Mouse (Mus musculus): ENCODE measurements around the gene Lbx1. TPM values are rescaled to one million over a fixed set of nuclear protein-coding genes. Genes with fewer than 3 reads are reported as not detected.

Gene Lbx1
- polyA plus RNA-seq, 1 experiment = 8.4 TPM

DNA sequence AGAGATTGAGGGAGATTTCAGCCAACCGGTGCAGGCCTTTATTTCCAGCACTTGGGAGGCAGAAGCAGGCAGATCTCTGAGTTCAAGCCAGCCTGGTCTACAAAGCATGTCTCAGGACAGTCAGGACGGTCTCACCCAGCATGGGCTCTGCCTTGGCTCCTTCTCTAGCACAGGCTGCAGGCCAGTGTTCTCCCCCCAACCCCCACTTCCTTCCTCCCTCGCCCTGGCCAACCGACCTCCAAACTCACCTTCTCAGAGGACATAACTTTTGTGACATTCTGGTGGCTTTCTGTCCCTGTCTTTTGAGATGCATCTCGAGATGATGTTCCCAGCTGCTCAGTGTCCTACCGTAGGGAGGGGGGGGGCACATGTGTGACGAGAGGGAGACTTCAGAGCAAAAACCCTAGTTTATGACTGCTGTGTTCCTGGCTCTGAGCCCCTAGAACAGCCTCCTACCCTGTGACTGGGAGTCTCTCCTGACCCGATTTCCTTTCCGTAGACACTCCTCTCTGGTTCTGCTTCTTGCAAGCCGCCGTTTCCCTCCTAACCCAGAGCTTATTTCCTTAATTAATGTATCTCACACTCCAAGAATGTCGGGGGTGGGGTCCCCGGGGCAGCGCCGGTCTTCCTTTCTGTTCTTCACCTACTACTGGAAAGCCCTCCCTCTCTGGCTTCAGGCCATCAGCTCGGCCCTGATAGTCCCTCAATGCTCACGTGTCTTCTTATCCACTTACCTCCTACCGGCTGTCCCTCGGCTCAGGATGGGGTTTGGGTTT, 27.8 kb downstream of the Lbx1 start:
- DNase-seq (ENCODE audit: low read depth) = no peak
- no peak for TF ChIP-seq CTCF (IDR thresholded peaks at IDR 0.05; ENCODE audit: borderline replicate concordance, extremely low read depth, insufficient read depth, insufficient read length)
- TF ChIP-seq POLR2A (IDR thresholded peaks at IDR 0.05; ENCODE audit: borderline replicate concordance, extremely low read depth, insufficient read depth, insufficient read length, poor library complexity, severe bottlenecking) = no peak

DNA sequence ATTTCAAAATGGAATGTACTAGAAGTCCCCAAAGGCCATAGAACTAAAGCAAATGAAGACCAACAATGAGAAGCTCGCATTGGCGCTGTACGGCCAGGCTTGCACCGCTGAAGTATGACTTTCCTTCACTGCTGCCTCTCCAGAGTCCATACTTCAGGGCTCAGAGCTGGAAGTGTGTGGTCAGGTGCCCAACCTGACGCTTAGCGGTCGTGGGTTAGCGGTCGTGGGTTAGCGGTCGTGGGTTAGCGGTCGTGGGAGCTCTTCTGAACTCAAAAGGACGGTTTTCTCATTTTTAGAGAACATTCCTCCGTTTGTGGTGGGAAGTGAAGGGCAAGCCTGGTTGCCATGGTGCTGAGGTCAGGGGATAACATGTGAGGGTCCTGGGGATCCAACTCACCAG, 28.5 kb downstream of the Lbx1 start:
- DNase-seq (ENCODE audit: low read depth) = no peak
- TF ChIP-seq CTCF (IDR thresholded peaks at IDR 0.05; ENCODE audit: borderline replicate concordance, extremely low read depth, insufficient read depth, insufficient read length) (no peak), POLR2A (IDR thresholded peaks at IDR 0.05; ENCODE audit: borderline replicate concordance, extremely low read depth, insufficient read depth, insufficient read length, poor library complexity, severe bottlenecking) (no peak)

DNA sequence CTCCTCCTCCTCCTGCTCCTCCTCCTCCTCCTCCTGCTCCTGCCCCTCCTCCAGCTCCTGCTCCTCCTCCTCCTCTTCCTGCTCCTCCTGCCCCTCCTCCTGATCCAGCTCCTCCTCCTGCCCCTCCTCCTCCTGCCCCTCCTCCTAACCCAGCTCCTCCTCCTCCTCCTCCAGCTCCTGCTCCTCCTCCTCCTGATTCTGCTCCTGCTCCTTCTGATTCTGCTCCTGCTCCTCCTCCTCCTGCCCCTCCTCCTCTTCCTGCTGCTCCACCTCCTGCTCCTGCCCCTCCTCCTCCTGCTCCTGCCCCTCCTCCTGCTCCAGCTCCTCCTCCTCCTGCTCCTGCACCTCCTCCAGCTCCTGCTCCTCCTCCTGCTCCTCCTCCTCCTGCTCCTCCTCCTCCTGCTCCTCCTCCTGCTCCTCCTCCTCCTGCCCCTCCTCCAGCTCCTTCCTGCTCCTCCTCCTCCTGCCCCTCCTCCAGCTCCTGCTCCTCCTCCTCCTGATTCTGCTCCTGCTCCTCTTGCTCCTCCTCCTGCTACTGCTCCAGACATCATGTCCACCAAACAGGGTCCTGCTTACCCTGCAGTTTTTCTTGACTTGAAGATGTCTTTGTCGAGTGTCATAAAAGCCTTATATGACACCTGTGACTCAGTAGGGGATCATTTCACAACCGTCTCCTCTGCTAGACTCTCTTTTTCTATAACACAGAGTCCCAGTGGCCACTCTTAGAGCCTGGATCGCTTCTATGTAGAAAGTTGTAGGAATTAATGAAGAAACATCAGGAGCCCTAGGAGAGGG, 30.1 kb downstream of the Lbx1 start:
- no peak for TF ChIP-seq POLR2A (IDR thresholded peaks at IDR 0.05; ENCODE audit: borderline replicate concordance, extremely low read depth, insufficient read depth, insufficient read length, poor library complexity, severe bottlenecking)
- no peak for TF ChIP-seq CTCF (IDR thresholded peaks at IDR 0.05; ENCODE audit: borderline replicate concordance, extremely low read depth, insufficient read depth, insufficient read length)

DNA sequence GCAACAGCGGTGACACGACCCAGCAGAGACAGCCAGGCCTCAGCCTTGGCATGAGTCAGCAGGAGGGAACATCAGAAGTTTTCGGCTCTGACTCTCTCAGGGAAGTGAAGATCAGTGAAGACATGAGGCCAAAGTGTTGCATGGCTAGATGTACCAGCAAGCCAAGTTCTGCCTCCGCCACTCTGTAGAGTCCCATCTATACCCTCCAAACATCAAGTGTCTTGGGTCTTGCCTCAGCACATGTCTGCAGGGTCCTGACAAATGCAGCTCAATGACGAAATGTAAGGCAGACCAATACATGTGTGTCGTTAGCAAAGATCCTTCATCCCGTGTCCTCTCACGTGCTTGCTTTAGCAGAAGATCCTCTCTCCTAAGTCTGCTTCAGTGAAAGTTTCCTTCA, 38.6 kb downstream of the Lbx1 start:
- TF ChIP-seq CTCF (IDR thresholded peaks at IDR 0.05; ENCODE audit: borderline replicate concordance, extremely low read depth, insufficient read depth, insufficient read length) (no peak), POLR2A (IDR thresholded peaks at IDR 0.05; ENCODE audit: borderline replicate concordance, extremely low read depth, insufficient read depth, insufficient read length, poor library complexity, severe bottlenecking) (no peak)
- no peak for DNase-seq (ENCODE audit: low read depth)

More for the DNA sequence above, 30.1 kb downstream of the Lbx1 start:
- no peak for DNase-seq (ENCODE audit: low read depth)

DNA sequence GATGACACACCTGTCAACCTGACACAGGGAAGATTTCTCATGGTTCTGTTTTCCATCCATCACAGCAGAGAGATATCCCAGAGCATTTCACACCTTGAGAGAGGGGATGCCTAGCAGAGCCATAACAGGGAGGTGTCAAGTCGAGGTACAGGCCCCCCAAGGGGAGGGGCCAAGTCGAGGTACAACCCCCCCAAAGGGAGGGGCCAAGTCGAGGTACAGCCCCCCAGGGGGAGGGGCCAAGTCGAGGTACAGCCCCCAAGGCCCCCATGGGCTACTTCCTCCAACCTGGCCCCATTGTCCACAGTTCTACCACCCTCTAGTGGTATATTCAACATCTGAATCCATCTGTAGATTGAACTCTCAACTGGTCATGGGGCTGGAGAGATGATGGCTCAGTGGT, 41.0 kb downstream of the Lbx1 start:
- no peak for DNase-seq (ENCODE audit: low read depth)
- TF ChIP-seq CTCF (IDR thresholded peaks at IDR 0.05; ENCODE audit: borderline replicate concordance, extremely low read depth, insufficient read depth, insufficient read length) (no peak), POLR2A (IDR thresholded peaks at IDR 0.05; ENCODE audit: borderline replicate concordance, extremely low read depth, insufficient read depth, insufficient read length, poor library complexity, severe bottlenecking) (no peak)

Other genes with a start within 250 kb of the Lbx1 start
- 172 and 215 TPM in 2 replicates for gene Sema4g, start 246.7 kb downstream of the Lbx1 start, polyA plus RNA-seq (2012; rRNA removed)
- 15.6 and 16.5 TPM in 2 replicates for gene Twnk, start 230.1 kb downstream of the Lbx1 start, polyA plus RNA-seq (2012; rRNA removed)
- gene Mrpl43, start 229.4 kb downstream of the Lbx1 start, polyA plus RNA-seq (2012; rRNA removed) = 96.2 and 115 TPM in 2 replicates
- 39.9 and 40.6 TPM in 2 replicates for gene Lzts2, start 221.4 kb downstream of the Lbx1 start, polyA plus RNA-seq (2012; rRNA removed)
- 8.8 and 9.8 TPM in 2 replicates for gene Pdzd7, start 190.1 kb downstream of the Lbx1 start, polyA plus RNA-seq (2012; rRNA removed)
- 83.3 and 93.1 TPM in 2 replicates for gene Sfxn3, start 188.3 kb downstream of the Lbx1 start, polyA plus RNA-seq (2012; rRNA removed)
- gene Kazald1, start 160.6 kb downstream of the Lbx1 start, polyA plus RNA-seq (2012; rRNA removed) = 1.5 and 3.0 TPM in 2 replicates
- gene Tlx1, start 85.1 kb downstream of the Lbx1 start, polyA plus RNA-seq (2012; rRNA removed) = 0.83 and 3.4 TPM in 2 replicates
- 45.1 and 55.9 TPM in 2 replicates for gene Btrc, start 127.9 kb upstream of the Lbx1 start, polyA plus RNA-seq (2012; rRNA removed)